Mouse (Mus musculus): ENCODE measurements around the gene Iqsec1. TPM values are rescaled to one million over a fixed set of nuclear protein-coding genes. Genes with fewer than 3 reads are reported as not detected.

Gene Iqsec1
- polyA plus RNA-seq, 1 experiment = 90.9 TPM

- H3K4me1 ChIP-seq = peaks cover 16% of the 10 kb centered on the region
- H3K36me3 ChIP-seq (replicated peaks; ENCODE audit: low read length) = no peaks in the 10 kb centered on the region
- no peaks in the 10 kb centered on the region for H3K9me3 ChIP-seq
- no peak overlapping the region for H3K4me3 ChIP-seq (replicated peaks)
- TF ChIP-seq FLI1 (IDR thresholded peaks at IDR 0.05; ENCODE audit: low read length) (no peak), GATA1 (IDR thresholded peaks at IDR 0.05; ENCODE audit: borderline replicate concordance, low read length) (no peak)
- peaks cover 54% of the 10 kb centered on the region for H3K27me3 ChIP-seq (replicated peaks)
These were observed 158.9 kb downstream of the Iqsec1 start for GRCm38 (mm10) chr6:90829536-90829935.

- no peak overlapping the region for H3K4me3 ChIP-seq (replicated peaks)
- H3K4me1 ChIP-seq = peaks cover 24% of the 10 kb centered on the region
- TF ChIP-seq GATA1 (IDR thresholded peaks at IDR 0.05; ENCODE audit: borderline replicate concordance, low read length) (no peak), FLI1 (IDR thresholded peaks at IDR 0.05; ENCODE audit: low read length) (no peak)
- no peaks in the 10 kb centered on the region for H3K9me3 ChIP-seq
- H3K27me3 ChIP-seq (replicated peaks) = peaks cover 74% of the 10 kb centered on the region
- no peaks in the 10 kb centered on the region for H3K36me3 ChIP-seq (replicated peaks; ENCODE audit: low read length)
These were observed 163.4 kb downstream of the Iqsec1 start for GRCm38 (mm10) chr6:90825063-90825462.

DNA sequence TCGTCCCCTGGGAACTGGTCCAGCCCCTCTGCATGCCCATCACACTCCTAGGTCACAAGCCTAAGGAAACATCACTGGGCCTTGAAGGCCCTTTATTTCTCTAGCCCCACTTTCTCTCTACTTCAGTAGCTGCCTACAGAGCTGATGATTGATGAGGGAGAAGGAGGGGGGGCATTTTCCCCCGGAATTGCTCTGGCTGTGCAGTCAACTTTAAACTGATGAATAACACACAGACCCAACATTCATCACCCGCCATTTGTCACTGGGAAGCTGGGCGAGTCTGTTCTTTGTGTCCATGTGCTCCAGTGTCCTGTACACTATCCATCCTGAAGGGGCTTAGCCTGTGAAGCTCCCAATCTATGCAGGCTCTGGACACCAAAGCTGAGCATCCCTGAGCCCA lies 165.2 kb downstream of the Iqsec1 start:
- Histone ChIP-seq H3K4me3 (replicated peaks) (no peak overlapping the region), H3K4me1 (peaks cover 41% of the 10 kb centered on the region), H3K36me3 (replicated peaks; ENCODE audit: low read length) (no peaks in the 10 kb centered on the region), H3K27me3 (replicated peaks) (peaks cover 67% of the 10 kb centered on the region), H3K9me3 (no peaks in the 10 kb centered on the region)
- TF ChIP-seq GATA1 (IDR thresholded peaks at IDR 0.05; ENCODE audit: borderline replicate concordance, low read length) (no peak), FLI1 (IDR thresholded peaks at IDR 0.05; ENCODE audit: low read length) (no peak)

- Histone ChIP-seq H3K36me3 (replicated peaks; ENCODE audit: low read length) (no peaks in the 10 kb centered on the region), H3K27me3 (replicated peaks) (peaks cover 62% of the 10 kb centered on the region), H3K4me1 (peaks cover 42% of the 10 kb centered on the region), H3K9me3 (no peaks in the 10 kb centered on the region), H3K4me3 (replicated peaks) (no peak overlapping the region)
- TF ChIP-seq GATA1 (IDR thresholded peaks at IDR 0.05; ENCODE audit: borderline replicate concordance, low read length) = no peak
These were observed 166.4 kb downstream of the Iqsec1 start for GRCm38 (mm10) chr6:90821916-90822602.

DNA sequence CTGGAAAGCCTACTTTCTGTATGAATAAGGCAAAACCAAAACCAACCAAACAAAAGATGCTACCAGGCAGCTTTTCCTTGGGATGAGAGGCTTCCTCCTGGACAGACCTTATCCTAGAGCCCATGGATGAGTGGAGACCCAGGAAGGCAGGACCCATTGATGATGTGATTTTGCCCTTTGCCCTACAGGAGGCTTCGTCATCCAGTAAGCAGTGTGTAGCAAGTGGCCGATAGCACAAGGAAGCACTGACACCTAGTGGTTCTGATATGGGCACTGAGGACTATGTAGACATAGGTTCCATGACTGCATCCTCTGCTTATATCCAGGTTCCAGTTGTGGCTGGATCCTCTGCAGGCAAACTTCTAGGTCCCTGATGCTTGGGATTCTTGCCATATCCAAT lies 168.6 kb downstream of the Iqsec1 start:
- H3K9me3 ChIP-seq = no peaks in the 10 kb centered on the region
- TF ChIP-seq FLI1 (IDR thresholded peaks at IDR 0.05; ENCODE audit: low read length) = no peak
- TF ChIP-seq GATA1 (IDR thresholded peaks at IDR 0.05; ENCODE audit: borderline replicate concordance, low read length) = no peak
- H3K36me3 ChIP-seq (replicated peaks; ENCODE audit: low read length) = no peaks in the 10 kb centered on the region
- no peak overlapping the region for H3K4me3 ChIP-seq (replicated peaks)
- H3K27me3 ChIP-seq (replicated peaks) = peaks cover 68% of the 10 kb centered on the region
- peaks cover 34% of the 10 kb centered on the region for H3K4me1 ChIP-seq

- Histone ChIP-seq H3K4me1 (peaks cover 25% of the 10 kb centered on the region), H3K4me3 (replicated peaks) (no peak overlapping the region), H3K27me3 (replicated peaks) (peaks cover 75% of the 10 kb centered on the region), H3K36me3 (replicated peaks; ENCODE audit: low read length) (no peaks in the 10 kb centered on the region), H3K9me3 (no peaks in the 10 kb centered on the region)
- TF ChIP-seq GATA1 (IDR thresholded peaks at IDR 0.05; ENCODE audit: borderline replicate concordance, low read length) = no peak
These were observed 169.5 kb downstream of the Iqsec1 start for GRCm38 (mm10) chr6:90818956-90819355.

DNA sequence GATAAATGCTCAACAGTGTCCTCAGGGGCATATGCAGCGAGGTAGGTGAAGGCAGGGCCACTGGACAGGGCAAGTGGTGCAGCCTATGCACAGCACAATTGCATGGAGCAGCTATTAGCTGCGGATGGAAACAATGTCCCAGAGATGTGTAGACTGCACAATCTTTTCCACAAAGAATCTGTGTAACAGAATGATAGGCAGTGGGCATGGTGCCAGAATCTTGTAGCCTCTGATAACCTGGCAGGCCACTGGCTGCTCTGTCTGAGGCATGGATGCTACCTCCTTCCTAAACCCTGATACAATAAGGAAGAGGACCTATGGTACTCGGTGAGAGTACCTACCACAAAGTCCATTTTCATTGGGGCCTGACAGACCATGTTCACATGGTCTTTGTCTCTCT lies 171.9 kb downstream of the Iqsec1 start:
- peaks cover 20% of the 10 kb centered on the region for H3K4me1 ChIP-seq
- peaks cover 72% of the 10 kb centered on the region for H3K27me3 ChIP-seq (replicated peaks)
- H3K9me3 ChIP-seq = no peaks in the 10 kb centered on the region
- TF ChIP-seq FLI1 (IDR thresholded peaks at IDR 0.05; ENCODE audit: low read length) (no peak), GATA1 (IDR thresholded peaks at IDR 0.05; ENCODE audit: borderline replicate concordance, low read length) (no peak)
- no peak overlapping the region for H3K4me3 ChIP-seq (replicated peaks)
- no peaks in the 10 kb centered on the region for H3K36me3 ChIP-seq (replicated peaks; ENCODE audit: low read length)

DNA sequence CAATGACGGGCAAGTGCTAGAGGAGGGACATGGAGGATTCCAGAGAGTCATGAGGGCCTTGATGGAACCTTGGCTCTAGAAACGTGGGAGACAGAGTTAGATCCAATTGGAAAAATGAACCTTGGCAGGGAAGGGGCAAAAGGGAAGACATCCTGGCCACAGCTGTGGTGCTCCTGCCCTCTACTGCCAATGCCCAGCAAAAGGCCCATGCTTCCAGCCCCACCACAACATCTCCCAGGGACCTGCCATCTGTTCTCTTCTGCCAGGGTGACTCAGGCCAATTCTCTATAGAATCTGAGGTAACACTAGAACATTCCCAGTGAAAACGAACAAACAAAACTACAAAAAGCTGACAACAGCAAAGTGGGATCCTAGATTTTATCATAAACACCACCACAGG lies 173.1 kb downstream of the Iqsec1 start:
- Histone ChIP-seq H3K4me1 (peaks cover 20% of the 10 kb centered on the region), H3K9me3 (no peaks in the 10 kb centered on the region), H3K4me3 (replicated peaks) (no peak overlapping the region), H3K36me3 (replicated peaks; ENCODE audit: low read length) (no peaks in the 10 kb centered on the region), H3K27me3 (replicated peaks) (peaks cover 73% of the 10 kb centered on the region)
- no peak for TF ChIP-seq FLI1 (IDR thresholded peaks at IDR 0.05; ENCODE audit: low read length)
- no peak for TF ChIP-seq GATA1 (IDR thresholded peaks at IDR 0.05; ENCODE audit: borderline replicate concordance, low read length)

DNA sequence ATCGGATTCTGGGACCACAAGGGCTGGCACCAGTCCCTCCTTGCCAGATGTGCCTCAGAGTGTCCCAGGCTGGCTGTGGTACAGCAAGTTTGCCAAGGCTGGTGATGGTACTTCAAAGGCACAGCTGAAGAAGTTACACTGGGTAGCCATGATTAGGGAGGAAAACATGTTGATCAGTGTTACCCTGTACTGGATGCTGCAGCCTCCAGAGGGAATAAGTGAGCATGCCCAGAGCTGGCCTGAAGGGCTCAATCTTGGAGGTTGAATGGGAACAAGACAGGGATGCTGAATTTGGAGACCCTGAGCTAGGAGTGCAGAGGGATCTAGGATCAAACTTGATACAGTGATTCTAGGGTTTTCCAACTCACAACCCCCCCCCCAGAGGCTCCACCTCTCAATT lies 175.0 kb downstream of the Iqsec1 start:
- H3K4me1 ChIP-seq = peaks cover 10% of the 10 kb centered on the region
- no peaks in the 10 kb centered on the region for H3K9me3 ChIP-seq
- no peak overlapping the region for H3K4me3 ChIP-seq (replicated peaks)
- TF ChIP-seq FLI1 (IDR thresholded peaks at IDR 0.05; ENCODE audit: low read length) = no peak
- H3K27me3 ChIP-seq (replicated peaks) = peaks cover 86% of the 10 kb centered on the region
- no peaks in the 10 kb centered on the region for H3K36me3 ChIP-seq (replicated peaks; ENCODE audit: low read length)

DNA sequence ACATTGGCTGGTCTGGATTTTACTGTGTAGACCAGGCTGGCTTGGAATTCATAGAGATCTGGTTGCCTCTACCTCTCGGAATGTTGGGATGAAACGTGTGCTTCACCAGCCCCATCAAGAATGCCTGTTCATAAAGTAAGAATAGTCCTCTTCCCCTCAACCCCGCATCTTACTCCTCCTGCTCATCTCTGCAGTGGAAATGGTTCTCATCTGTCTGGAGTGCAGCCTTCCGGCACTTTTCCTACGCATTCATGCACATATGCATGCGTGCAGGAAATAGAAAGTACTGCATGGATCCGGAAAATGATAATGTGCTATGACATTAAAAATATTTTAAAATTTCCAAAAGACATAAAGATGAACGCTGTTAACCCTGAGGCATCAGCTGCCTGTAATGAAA lies 175.9 kb downstream of the Iqsec1 start:
- no peaks in the 10 kb centered on the region for H3K36me3 ChIP-seq (replicated peaks; ENCODE audit: low read length)
- H3K27me3 ChIP-seq (replicated peaks) = peaks cover 90% of the 10 kb centered on the region
- TF ChIP-seq FLI1 (IDR thresholded peaks at IDR 0.05; ENCODE audit: low read length) (no peak), GATA1 (IDR thresholded peaks at IDR 0.05; ENCODE audit: borderline replicate concordance, low read length) (no peak)
- H3K4me3 ChIP-seq (replicated peaks) = no peak overlapping the region
- no peaks in the 10 kb centered on the region for H3K9me3 ChIP-seq
- H3K4me1 ChIP-seq = peaks cover 13% of the 10 kb centered on the region

- Histone ChIP-seq H3K4me1 (peaks cover 18% of the 10 kb centered on the region), H3K27me3 (replicated peaks) (peaks cover 90% of the 10 kb centered on the region), H3K9me3 (no peaks in the 10 kb centered on the region), H3K4me3 (replicated peaks) (no peak overlapping the region), H3K36me3 (replicated peaks; ENCODE audit: low read length) (no peaks in the 10 kb centered on the region)
- no peak for TF ChIP-seq FLI1 (IDR thresholded peaks at IDR 0.05; ENCODE audit: low read length)
These were observed 176.4 kb downstream of the Iqsec1 start for GRCm38 (mm10) chr6:90812072-90812471.

All from megakaryocyte, embryonic 14.5 days (primary cell).